Mouse (Mus musculus): ENCODE results near the gene Coq2.

Coq2 gene

DNA sequence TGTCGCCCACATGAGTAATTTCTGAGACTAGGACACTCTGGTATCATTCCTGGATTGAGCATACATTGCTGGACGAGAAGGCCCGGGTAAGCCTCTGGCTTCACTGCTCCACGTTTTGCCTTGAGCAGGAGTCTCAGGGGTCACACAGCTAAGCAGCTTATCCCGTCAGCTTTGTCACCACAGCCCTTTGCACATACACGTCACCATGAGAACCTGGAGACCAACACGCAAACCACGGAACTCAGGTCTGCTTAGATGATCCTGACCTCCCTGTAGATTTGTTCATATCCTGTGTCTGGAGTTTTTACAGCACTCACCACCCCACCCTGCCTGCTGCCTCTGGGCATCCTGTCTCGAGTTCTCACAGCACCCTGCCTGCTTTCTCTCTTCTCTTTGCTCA lies 54.0 kb downstream of the Coq2 start:
- DNase-seq (ENCODE audit: low spot score), result no peak

DNA sequence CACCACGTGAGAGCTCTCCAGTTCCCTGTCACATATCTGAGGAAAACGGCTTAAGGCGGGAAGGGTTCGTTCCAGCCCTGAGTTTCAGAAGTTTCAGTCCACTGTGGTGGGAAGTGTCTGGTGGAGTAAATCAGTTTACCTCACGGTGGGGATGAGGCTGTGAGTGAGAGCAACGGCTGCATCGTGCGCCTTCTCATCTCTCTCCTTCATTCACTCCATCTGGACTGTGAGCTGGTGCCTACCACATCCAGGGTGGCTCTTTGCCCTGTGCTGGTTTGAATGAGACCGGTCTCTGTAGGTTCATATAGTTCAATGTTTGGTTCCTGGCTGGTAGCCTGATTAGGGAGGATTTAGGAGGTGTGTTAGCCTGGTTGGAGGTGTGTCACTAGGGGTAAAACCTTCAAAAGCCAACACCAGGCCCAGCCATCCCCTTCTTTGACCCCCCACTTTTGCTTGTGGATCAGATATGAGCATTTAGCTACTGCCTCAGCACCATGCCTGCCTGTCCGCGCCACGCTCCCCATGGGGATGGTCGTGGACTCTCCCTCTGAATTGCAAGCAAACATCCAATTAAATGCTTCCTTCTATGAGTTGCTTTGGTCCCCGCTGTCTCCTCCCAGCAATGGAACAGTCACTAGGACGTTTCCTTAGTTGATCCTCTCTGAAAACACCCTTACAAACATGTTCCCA lies 55.2 kb downstream of the Coq2 start:
- DNase-seq (ENCODE audit: low spot score), result no peak

GRCm38 (mm10) chr5:100613896-100614768 lies 60.8 kb downstream of the Coq2 start:
- no peak for DNase-seq (ENCODE audit: low spot score)

DNA sequence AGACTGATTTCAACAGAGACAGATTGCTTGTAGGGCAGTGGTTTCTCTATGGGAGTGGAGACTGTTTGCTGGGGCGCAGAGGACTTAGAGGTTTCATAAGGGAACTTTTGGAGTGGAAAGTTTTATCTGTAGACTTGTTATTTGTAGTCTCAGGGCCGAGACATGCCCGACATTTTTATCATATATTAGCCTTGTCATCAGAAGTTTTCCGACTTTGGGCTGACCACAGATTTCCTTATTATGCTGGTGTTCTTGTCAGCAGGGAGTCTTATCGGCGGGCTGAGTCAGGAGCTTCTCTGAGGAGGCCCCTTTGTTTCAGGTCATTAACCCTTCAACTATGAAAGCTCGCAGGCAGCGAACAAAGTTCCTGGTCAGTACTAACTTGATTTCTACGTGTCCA lies 67.1 kb downstream of the Coq2 start:
- DNase-seq (ENCODE audit: low spot score), result no peak

- no peak for DNase-seq (ENCODE audit: low spot score)
Observed at GRCm38 (mm10) chr5:100607090-100607762, 67.7 kb downstream of the Coq2 start.

DNA sequence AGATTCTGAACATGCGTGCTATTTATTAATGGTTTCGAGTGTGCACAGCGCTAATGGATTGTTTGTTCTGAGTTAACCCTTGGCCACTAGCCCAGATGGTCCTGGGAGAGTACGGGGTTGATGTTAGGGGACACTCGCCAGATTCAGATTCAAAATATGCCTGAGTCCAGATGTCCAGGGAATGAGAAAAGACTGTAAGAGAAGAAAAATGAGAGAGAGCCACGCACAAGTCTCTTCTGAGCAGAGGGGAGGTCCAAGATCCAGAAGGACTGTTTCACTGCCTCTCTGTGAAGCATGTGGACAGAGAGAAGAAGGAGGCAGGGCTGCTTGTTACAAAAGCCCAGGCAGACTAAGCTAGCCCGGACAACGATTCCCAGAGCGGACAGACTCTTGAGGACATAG lies 69.1 kb downstream of the Coq2 start:
- no peak for DNase-seq (ENCODE audit: low spot score)
